Mouse (Mus musculus) liver, postnatal 0 days (tissue): ENCODE measurements around the gene Gm12184. TPM values are rescaled to one million over a fixed set of nuclear protein-coding genes. Genes with fewer than 3 reads are reported as not detected.
A peak's percentile ranks its signal among the peaks of the same experiment; 100 is the strongest.

Experiments used
- ATAC-seq: fragments of 200-750 bp; cut with Nextera tagmentation; 2 replicates; pipeline ENCODE4 v1.8.0; 2017; ENCODE audit warnings: mild to moderate bottlenecking, moderate library complexity
- DNase-seq: peaks from one replicate; pipeline ENCODE4 v3.0.0-alpha.2; 2016
- H3K27ac ChIP-seq: fragments of 300-500 bp; sonication (generic); 2 replicates; pipeline ENCODE4 v1.5.1; 2014; ENCODE audit warnings: antibody characterized with exemption, moderate library complexity, mild to moderate bottlenecking, low read depth
- H3K27me3 ChIP-seq: fragments of 300-500 bp; sonication (generic); 2 replicates; pipeline ENCODE4 v1.6.1; 2014; ENCODE audit warnings: low read length, control low read depth, mixed read lengths; ENCODE audit not compliant: insufficient read depth
- H3K36me3 ChIP-seq: fragments of 300-500 bp; sonication (generic); replicated peaks from 2 replicates; pipeline ENCODE4 v1.6.1; 2014; ENCODE audit warnings: mild to moderate bottlenecking, control low read depth, low read length, moderate library complexity, mixed read lengths; ENCODE audit not compliant: insufficient read depth
- H3K4me1 ChIP-seq: fragments of 300-500 bp; sonication (generic); 2 replicates; pipeline ENCODE4 v1.6.1; 2014; ENCODE audit warnings: antibody characterized with exemption, mild to moderate bottlenecking, control low read depth; ENCODE audit not compliant: insufficient read depth
- H3K4me2 ChIP-seq: fragments of 300-500 bp; sonication (generic); 2 replicates; pipeline ENCODE4 v1.6.1; 2014; ENCODE audit warnings: low read depth, mild to moderate bottlenecking, low read length, moderate library complexity, mixed read lengths
- H3K4me3 ChIP-seq: fragments of 300-500 bp; sonication (generic); 2 replicates; pipeline ENCODE4 v1.5.1; 2014; ENCODE audit warnings: low read depth, low read length
- H3K9ac ChIP-seq: fragments of 300-500 bp; sonication (generic); replicated peaks from 2 replicates; pipeline ENCODE4 v1.6.1; 2014; ENCODE audit warnings: mild to moderate bottlenecking, moderate library complexity
- H3K9me3 ChIP-seq: fragments of 300-500 bp; sonication (generic); 2 replicates; pipeline ENCODE4 v1.6.1; 2016; ENCODE audit warnings: mild to moderate bottlenecking, control low read depth, low read length, mixed read lengths
- CTCF ChIP-seq: sonication (generic); IDR thresholded peaks from 2 replicates; pipeline ENCODE4 v1.5.1; 2016; ENCODE audit warnings: antibody characterized with exemption, low read depth
- EP300 ChIP-seq: IDR thresholded peaks from 2 replicates; pipeline ENCODE4 v1.6.1; 2016; ENCODE audit warnings: antibody characterized with exemption, low read depth, mild to moderate bottlenecking
- WGBS: fragments of 180-500 bp; shearing (Covaris S2); extraction: QIAGEN DNeasy Blood & Tissue Kit; methylation state at CpG from one replicate; pipeline ENCODE4 v1.1.7; 2014; ENCODE audit not compliant: insufficient replicate concordance; 5-methylcytosine and 5-hydroxymethylcytosine counted together
- polyA plus RNA-seq: library from polyadenylated mRNA; unstranded; fragments of >200 nt; fragmentation: Nextera tagmentation; extraction: Ambion mirVana; gene quantifications from 2 replicates; pipeline ENCODE4 v1.2.1, GENCODE M21; 2015

The Gm12184 gene
- polyA plus RNA-seq, 1 experiment from 2014 or later = 5.0 TPM

- Histone ChIP-seq H3K27me3 (no peaks in the 10 kb centered on the region), H3K9ac (no peak overlapping the region), H3K36me3 (peaks cover 41% of the 10 kb centered on the region), H3K27ac (no peak overlapping the region), H3K4me2 (no peak overlapping the region), H3K9me3 (no peaks in the 10 kb centered on the region), H3K4me3 (no peak overlapping the region), H3K4me1 (peaks cover 5% of the 10 kb centered on the region; the same call in 1 of the 2 replicates)
- TF ChIP-seq EP300 = no peak
- TF ChIP-seq CTCF = 0 out of 2 replicates have a peak, but pooled peaks have one; percentile 22
- WGBS = 65% methylated on average over 1 of the region's 1 CpGs
- DNase-seq (no peak), ATAC-seq (no peak)
Measured at GRCm38 (mm10) chr11:48862784-48863319, 36.4 kb upstream of the Gm12184 start.

DNA sequence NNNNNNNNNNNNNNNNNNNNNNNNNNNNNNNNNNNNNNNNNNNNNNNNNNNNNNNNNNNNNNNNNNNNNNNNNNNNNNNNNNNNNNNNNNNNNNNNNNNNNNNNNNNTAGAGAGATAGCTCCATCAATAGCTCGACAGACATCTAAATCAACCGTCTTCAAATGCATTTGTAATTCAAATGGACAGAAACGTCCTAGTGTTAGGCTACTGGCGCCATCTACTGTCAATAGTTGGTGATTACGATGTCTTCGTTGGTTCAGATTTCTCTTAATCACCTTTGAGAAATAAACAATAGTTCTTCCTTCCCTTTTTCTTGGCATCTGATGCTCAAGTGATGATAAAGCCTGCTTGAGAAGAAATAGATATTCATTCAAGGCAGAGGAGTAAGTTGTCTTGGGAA, 32.6 kb upstream of the Gm12184 start:
- under 1% methylated on average over 6 of the region's 6 CpGs for WGBS
- TF ChIP-seq EP300 = no peak
- TF ChIP-seq CTCF = peak; percentile 94
- Histone ChIP-seq H3K36me3 (peaks cover 4% of the 10 kb centered on the region), H3K27me3 (no peaks in the 10 kb centered on the region), H3K4me3 (no peak overlapping the region), H3K9ac (no peak overlapping the region), H3K4me2 (peak overlapping the region; percentile 87; the same call in 1 of the 2 replicates), H3K4me1 (peaks cover 23% of the 10 kb centered on the region), H3K9me3 (no peaks in the 10 kb centered on the region), H3K27ac (no peak overlapping the region)
- ATAC-seq (no peak), DNase-seq (peak; percentile 56)

DNA sequence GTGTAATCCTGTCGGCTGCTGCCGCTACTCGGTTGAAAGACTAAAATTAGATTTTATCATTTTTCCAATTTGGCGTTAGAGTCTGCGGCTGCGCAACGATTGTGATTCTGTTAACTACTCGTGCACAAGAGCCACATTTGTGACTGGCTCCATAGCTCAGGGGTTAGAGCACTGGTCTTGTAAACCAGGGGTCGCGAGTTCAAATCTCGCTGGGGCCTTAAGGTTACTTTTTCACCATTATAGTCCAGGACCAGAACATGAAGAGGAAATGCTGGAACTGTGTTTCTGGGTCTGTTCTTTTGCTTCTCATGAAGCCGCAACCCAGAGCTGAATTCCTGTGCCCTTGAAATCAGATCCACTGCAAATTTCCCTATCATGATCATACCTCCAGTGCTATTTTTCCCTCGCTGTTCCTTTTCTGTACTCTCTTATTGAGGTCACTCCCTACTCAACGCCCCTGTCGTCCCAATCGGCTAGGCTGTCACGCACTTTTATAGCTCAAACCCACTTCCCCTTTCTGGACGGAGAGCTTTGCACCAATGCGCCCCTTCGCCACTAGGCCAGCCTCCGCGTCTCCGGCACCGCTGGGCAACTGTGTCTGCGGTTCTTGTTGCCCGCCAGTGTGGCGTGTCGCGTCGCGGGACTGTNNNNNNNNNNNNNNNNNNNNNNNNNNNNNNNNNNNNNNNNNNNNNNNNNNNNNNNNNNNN, 27.2 kb upstream of the Gm12184 start:
- Histone ChIP-seq H3K4me1 (peaks cover 32% of the 10 kb centered on the region), H3K9ac (peak overlapping the region; percentile 48), H3K27me3 (no peaks in the 10 kb centered on the region), H3K36me3 (no peaks in the 10 kb centered on the region), H3K27ac (peak overlapping the region; percentile 34; the same call in 1 of the 2 replicates), H3K4me3 (peak overlapping the region; percentile 59), H3K9me3 (no peaks in the 10 kb centered on the region), H3K4me2 (peak overlapping the region; percentile 87)
- TF ChIP-seq CTCF (peak; percentile 44), EP300 (0 out of 2 replicates have a peak, but pooled peaks have one; percentile 43)
- ATAC-seq (peak; percentile 46), DNase-seq (peak; percentile 84)
- WGBS = 1% methylated on average over 31 of the region's 31 CpGs

DNA sequence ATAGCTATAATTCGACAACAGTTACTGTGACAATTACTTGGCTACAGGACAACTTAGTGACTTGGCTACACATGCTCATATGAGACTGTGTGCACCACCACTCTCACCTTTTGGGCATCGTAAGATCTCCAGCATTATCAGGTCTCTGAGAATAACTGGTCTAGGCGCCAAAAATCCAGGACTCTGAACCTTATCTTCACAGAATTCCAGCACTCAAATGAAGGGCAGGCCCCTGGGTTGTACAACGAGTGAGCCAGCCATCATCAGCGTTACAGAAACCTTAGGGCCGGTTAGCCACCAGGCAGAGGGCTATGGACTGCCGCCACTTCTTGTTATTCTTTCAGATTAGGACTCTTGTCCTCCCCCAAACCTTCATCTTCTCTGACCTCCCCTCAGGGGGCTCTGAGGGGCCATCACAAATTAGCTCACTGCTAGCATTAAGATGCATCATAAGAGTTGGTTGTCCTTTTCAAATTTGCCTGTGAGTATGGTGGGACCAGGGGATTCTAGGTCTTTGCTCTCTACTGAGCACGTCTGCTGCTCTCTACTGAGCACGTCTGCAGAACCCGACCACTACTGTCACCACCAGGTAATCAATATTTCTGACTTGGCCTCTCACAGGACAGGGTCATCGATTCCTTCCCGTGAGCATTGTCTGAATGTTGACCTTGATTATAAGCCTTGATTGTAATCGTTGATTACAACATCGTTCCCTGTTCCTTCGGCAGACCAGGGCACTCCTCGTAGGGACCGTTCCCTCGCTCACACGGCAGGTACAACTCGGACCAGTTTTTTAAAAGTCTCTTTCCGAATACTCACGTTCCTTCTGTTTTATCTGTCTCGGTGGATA, 26.4 kb upstream of the Gm12184 start:
- H3K4me3 ChIP-seq = peak overlapping the region; percentile 59
- H3K27me3 ChIP-seq = no peaks in the 10 kb centered on the region
- peak overlapping the region; percentile 48 for H3K9ac ChIP-seq
- peak overlapping the region; percentile 87 for H3K4me2 ChIP-seq
- H3K36me3 ChIP-seq = no peaks in the 10 kb centered on the region
- peaks cover 27% of the 10 kb centered on the region for H3K4me1 ChIP-seq
- ATAC-seq (peak; percentile 4; the same call in 1 of the 2 replicates), DNase-seq (no peak)
- no peak overlapping the region for H3K27ac ChIP-seq
- TF ChIP-seq EP300 = no peak
- TF ChIP-seq CTCF = no peak
- no peaks in the 10 kb centered on the region for H3K9me3 ChIP-seq
- 11% methylated on average over 23 of the region's 23 CpGs for WGBS

DNA sequence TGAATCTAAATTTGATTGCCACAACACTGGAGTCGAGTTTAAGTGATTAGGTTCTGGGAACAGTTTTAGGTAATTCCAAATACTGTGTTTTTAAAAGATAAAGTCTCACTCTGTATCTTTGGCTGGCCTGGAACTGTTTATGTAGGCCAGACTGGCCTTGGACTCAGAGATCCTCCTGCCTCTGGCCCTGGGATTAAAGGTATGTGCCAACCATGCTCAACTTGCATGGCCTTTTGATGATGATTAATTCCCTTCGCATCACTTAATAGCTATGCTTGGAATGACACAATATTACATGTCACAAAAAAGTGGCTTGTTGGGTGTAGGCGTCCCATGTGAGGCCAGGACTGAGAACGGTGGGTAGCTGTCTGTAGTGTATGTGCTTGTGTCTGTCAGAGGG, 25.7 kb upstream of the Gm12184 start:
- TF ChIP-seq EP300 = no peak
- no peak for TF ChIP-seq CTCF
- DNase-seq (no peak), ATAC-seq (no peak)
- H3K9me3 ChIP-seq = no peaks in the 10 kb centered on the region
- no peaks in the 10 kb centered on the region for H3K27me3 ChIP-seq
- WGBS = 72% methylated on average over 4 of the region's 4 CpGs
- H3K4me3 ChIP-seq = no peak overlapping the region
- no peaks in the 10 kb centered on the region for H3K36me3 ChIP-seq
- no peak overlapping the region for H3K27ac ChIP-seq
- H3K4me2 ChIP-seq = no peak overlapping the region; the same call in 1 of the 2 replicates
- no peak overlapping the region for H3K9ac ChIP-seq
- peaks cover 22% of the 10 kb centered on the region for H3K4me1 ChIP-seq
